Mouse (Mus musculus): ENCODE results near the gene Meis2.

GRCm38 (mm10) chr2:115962113-115962512 is 103.5 kb downstream of the Meis2 start:
- TF ChIP-seq POLR2A (IDR thresholded peaks at IDR 0.05; ENCODE audit: borderline replicate concordance, low read depth, low read length) (no peak), CTCF (IDR thresholded peaks at IDR 0.05; ENCODE audit: low read depth, low read length) (no peak)
